Mouse (Mus musculus) layer of hippocampus, adult 8-10 months (tissue): ENCODE measurements around the gene Susd6. TPM values are rescaled to one million over a fixed set of nuclear protein-coding genes. Genes with fewer than 3 reads are reported as not detected.

Source experiments
- DNase-seq, 2 experiments: peaks; one replicate each; pipeline ENCODE4 v3.0.0; 2022; ENCODE audit warnings: low spot score in 2 of 2
- total RNA-seq, 4 experiments: library from RNA; stranded (reverse); gene quantifications; 2 replicates each; pipeline ENCODE4 v1.2.4; 2022

Gene Susd6
- total RNA-seq, 4 experiments from 2014 or later = 62.8 to 67.0 (median 65.0) TPM

DNA sequence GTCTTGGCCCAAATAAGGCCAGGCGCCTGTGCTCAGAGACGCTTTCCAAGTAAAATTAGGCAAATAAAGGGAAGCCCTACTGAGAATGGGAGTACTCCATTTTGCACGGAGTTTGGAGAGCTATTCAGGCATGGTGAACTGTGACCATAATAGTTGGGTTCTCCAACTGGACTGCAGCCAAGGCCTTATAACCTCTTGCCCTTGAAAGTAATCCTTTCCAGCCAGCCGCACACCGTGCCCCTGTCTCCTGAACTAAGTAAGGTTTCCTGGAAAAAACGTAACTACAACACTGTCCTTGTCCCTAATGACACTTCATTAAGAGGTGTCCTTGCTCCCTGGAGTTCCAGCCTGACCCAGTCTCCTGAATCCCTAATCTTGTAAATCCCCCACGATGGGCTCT, 135.6 kb downstream of the Susd6 start:
- no peak for DNase-seq

DNA sequence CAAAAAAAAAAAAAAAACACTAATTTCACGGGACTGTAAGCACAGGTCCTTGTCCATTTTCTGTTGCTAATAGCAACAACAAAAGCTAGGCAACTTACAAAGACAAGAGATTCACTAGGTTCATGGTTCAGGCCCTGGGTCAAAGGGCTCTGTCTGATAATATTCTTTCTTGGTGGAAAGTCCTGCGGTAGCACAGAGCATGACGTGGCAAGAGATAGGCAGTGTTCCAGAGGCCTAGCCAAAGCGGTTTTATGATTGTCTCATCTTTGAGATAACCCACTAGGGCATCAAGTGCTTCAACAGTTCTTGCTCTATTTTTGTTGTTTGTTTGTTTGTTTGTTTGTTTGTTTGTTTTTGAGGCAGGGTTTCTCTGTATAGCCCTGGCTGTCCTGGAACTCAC, 136.2 kb downstream of the Susd6 start:
- no peak for DNase-seq

DNA sequence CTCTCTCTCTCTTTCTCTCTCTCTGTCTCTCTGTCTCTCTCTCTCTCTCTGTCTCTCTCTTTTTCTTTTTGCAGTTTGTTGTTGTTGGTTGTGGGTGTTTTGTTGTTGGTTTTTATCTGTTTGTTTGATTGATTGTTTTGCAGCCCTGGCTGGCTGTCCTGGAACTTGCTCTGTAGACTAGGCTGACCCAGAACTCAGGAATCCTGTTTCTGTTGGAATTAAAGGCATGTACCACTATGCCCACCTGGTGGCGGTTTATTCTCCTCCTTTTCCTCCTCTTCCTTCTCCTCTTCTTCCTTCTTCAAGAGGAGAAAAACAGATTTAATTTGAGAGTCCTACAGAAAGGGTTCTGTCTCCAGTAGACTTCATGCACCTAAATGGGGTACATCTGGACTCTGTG, 137.2 kb downstream of the Susd6 start:
- DNase-seq = no peak

DNA sequence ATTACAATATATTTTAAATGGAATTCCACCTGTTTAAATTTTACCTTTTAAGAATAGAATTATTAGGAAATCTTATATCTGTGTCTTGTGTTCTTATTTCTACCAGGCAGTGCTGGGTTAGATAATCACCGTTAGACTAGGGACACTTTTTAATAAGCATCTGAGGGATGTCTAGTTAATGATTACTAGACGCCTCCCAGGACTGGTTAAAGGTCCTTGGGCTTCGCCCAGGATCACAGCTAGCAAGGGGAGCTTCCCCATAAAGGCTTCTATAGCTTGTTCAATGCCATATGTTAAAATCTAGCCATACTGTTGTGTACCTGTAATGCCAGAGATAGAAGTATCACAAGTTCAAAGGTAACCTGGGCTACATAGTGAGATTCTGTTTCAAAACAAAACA, 138.6 kb downstream of the Susd6 start:
- DNase-seq = no peak

DNA sequence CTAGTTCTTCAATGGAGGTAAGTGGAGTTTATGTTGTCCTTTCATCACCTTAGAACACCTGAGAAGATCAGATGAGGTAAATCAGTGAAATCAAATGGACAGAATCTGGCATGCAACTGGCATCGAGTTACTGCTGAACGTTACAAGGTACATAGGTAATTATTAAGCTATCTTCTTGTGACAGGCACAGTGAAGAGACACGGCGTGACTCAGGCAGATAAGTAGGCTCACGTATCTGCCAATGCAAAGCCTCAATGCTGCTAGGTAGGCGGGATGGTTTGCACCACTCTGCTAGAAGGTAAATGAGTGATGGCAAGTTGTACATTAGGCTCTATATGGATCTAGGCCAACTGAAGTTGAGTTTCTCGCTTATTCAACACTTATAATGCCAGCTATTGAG, 139.8 kb downstream of the Susd6 start:
- DNase-seq = no peak

Other genes starting within 250 kb of the Susd6 start
- gene Slc39a9, start 146.6 kb upstream of the Susd6 start, total RNA-seq = 10 to 100 TPM; 35.0 to 43.0 (median 38.3) TPM
- 10 to 100 TPM; 23.9 to 53.3 (median 35.7) TPM for gene Erh, start 146.2 kb upstream of the Susd6 start, total RNA-seq
- 10 to 100 TPM in 1 of 4 experiments, 1 to 10 TPM in 3; 5.0 to 11.0 (median 7.6) TPM for gene Plekhd1, start 97.9 kb upstream of the Susd6 start, total RNA-seq
- 10 to 100 TPM; 15.1 to 16.6 (median 15.8) TPM for gene Ccdc177, start 29.8 kb upstream of the Susd6 start, total RNA-seq
- gene Srsf5, start 155.0 kb downstream of the Susd6 start, total RNA-seq = 100 to 1,000 TPM; 313 to 401 (median 363) TPM
- gene Slc10a1, start 178.2 kb downstream of the Susd6 start, total RNA-seq = not detected
- 10 to 100 TPM in 2 of 4 experiments, 1 to 10 TPM in 2; 8.3 to 15.7 (median 11.5) TPM for gene Smoc1, start 236.3 kb downstream of the Susd6 start, total RNA-seq